Mouse (Mus musculus) cerebellum, adult 2 months (tissue): ENCODE measurements around the gene Pcnx4.

ENCODE experiments used
- CTCF ChIP-seq: fragments of 200-500 bp; IDR thresholded peaks from 2 replicates; pipeline ENCODE4 v1.5.1; 2011; ENCODE audit warnings: low read depth, mild to moderate bottlenecking, control low read depth, low read length, moderate library complexity, borderline replicate concordance; ENCODE audit not compliant: insufficient read depth
- POLR2A ChIP-seq: fragments of 200-500 bp; IDR thresholded peaks from 2 replicates; pipeline ENCODE4 v1.6.1; 2011; ENCODE audit warnings: low read length, control low read depth, borderline replicate concordance; ENCODE audit not compliant: insufficient read depth

- TF ChIP-seq POLR2A (no peak), CTCF (no peak)
Measured at GRCm38 (mm10) chr12:72622853-72623496, 86.8 kb downstream of the Pcnx4 start.
